Mouse (Mus musculus): ENCODE results near the gene Nme4.
"Not testable (repeated sequence)": the region's sequence is repeated elsewhere in the genome, so short reads cannot be mapped to it uniquely, and the experiment has no call there.

The Nme4 gene

GRCm38 (mm10) chr17:26095121-26095740, at the start of gene Nme4:
TSS of gene Nme4 (minus strand) at chr17:26095602.
- peak; percentile 82 for DNase-seq

- no peak for DNase-seq
Observed at GRCm38 (mm10) chr17:26143386-26143785, 48.0 kb upstream of the Nme4 start.

GRCm38 (mm10) chr17:26142796-26143195, 47.4 kb upstream of the Nme4 start:
- no peak for DNase-seq

- DNase-seq: peak; percentile 75
Observed at GRCm38 (mm10) chr17:26138901-26139381, 43.5 kb upstream of the Nme4 start.

GRCm38 (mm10) chr17:26138239-26138836, 42.9 kb upstream of the Nme4 start, which contains the start of gene Axin1:
TSS of gene Axin1 (plus strand) at chr17:26138688.
- DNase-seq: peak; percentile 96

GRCm38 (mm10) chr17:26137751-26138130, 42.3 kb upstream of the Nme4 start:
- DNase-seq: no peak

- DNase-seq: no peak
Observed at GRCm38 (mm10) chr17:26137106-26137750, 41.8 kb upstream of the Nme4 start.

- DNase-seq: no peak
Observed at GRCm38 (mm10) chr17:26131856-26132853, 36.8 kb upstream of the Nme4 start.

GRCm38 (mm10) chr17:26131062-26131732, 35.8 kb upstream of the Nme4 start:
- DNase-seq: no peak

GRCm38 (mm10) chr17:26125226-26125625, 29.8 kb upstream of the Nme4 start:
- no peak for DNase-seq

GRCm38 (mm10) chr17:26124560-26124959, 29.2 kb upstream of the Nme4 start:
- no peak for DNase-seq

GRCm38 (mm10) chr17:26123267-26123684, 27.9 kb upstream of the Nme4 start, which contains the start of gene Mrpl28:
TSS of gene Mrpl28 (plus strand) at chr17:26123500.
- peak; percentile 94 for DNase-seq

GRCm38 (mm10) chr17:26122431-26123140, 27.2 kb upstream of the Nme4 start:
- no peak for DNase-seq

- peak; percentile 86 for DNase-seq
Observed at GRCm38 (mm10) chr17:26119766-26120710, 24.6 kb upstream of the Nme4 start.

- DNase-seq: no peak
Observed at GRCm38 (mm10) chr17:26116503-26117258, 21.3 kb upstream of the Nme4 start.

GRCm38 (mm10) chr17:26115956-26116487, 20.6 kb upstream of the Nme4 start:
- DNase-seq: no peak

- no peak for DNase-seq
Observed at GRCm38 (mm10) chr17:26115205-26115898, 19.9 kb upstream of the Nme4 start.

GRCm38 (mm10) chr17:26114461-26114860, 19.1 kb upstream of the Nme4 start:
- DNase-seq: not testable (repeated sequence)
